ENCODE assay signal across 27 mouse cellular contexts in genomic region chr10:59571964-59572363, GRCm38 (mm10). TPM values are rescaled to one million over a fixed set of nuclear protein-coding genes. Genes with fewer than 3 reads are reported as not detected.
DNase-seq lines count a peak whose midpoint lies in the region; ATAC-seq and TF ChIP-seq lines count a peak whose summit lies in the region.
"Had no signal": no experiment of that assay in that cellular context is flagged by ENCODE, and none has a peak within 500 bp of the region (broad histone marks: within the 10 kb centered on the region; RNA-seq: fewer than 3 reads in every experiment).

No protein-coding gene starts in this region.

- H3K4me2 ChIP-seq in heart, embryonic 12.5 days: no peak overlapping the region
- no peak overlapping the region for H3K4me2 ChIP-seq in intestine, embryonic 15.5 days (replicated peaks)
- H3K4me2 ChIP-seq in liver, embryonic 13.5 days: no peak overlapping the region
- H3K4me2 ChIP-seq: hindbrain, embryonic 12.5 days; midbrain, embryonic 11.5 days had no signal

- no peak overlapping the region for H3K4me3 ChIP-seq in heart, embryonic 12.5 days
- no peak overlapping the region for H3K4me3 ChIP-seq in liver, adult 2 months (ENCODE audit: insufficient read depth, low read depth, low read length)
- no peak overlapping the region for H3K4me3 ChIP-seq in intestine, embryonic 15.5 days (replicated peaks)
- H3K4me3 ChIP-seq in liver, embryonic 13.5 days (replicated peaks): no peak overlapping the region
- H3K4me3 ChIP-seq: hindbrain, embryonic 12.5 days had no signal

- ATAC-seq in heart, embryonic 12.5 days (ENCODE audit: insufficient number of reproducible peaks, low FRiP score): peak; percentile 49
- ATAC-seq in intestine, embryonic 15.5 days: no peak
- no peak for ATAC-seq in liver, embryonic 13.5 days (ENCODE audit: low read depth)
- ATAC-seq: forebrain, embryonic 16.5 days had no signal

- intact Hi-C loops in heart, postnatal 10 days (cut with DNase I): no loop called here

- no peak for DNase-seq in heart, postnatal 10 days
- no peak for DNase-seq in liver, adult 2 months (ENCODE audit: extremely low read depth, low read depth, low spot score)
- DNase-seq in liver: no peak
- DNase-seq in liver, embryonic 13.5 days: no peak
- DNase-seq in cerebellum, adult 11-12 months: no peak
- no peak for DNase-seq in right cerebral cortex, postnatal 14 days
- DNase-seq: adrenal gland, postnatal 25 days; cerebellum, adult 18-20 months; cerebellum, postnatal 25 days; embryo, embryonic 11 days; kidney, postnatal 36 days; lung, postnatal 14 days; retina, postnatal 1 day; right cerebral cortex, postnatal 4 days; thymus, postnatal 25 days had no signal

- TF ChIP-seq CTCF in liver, adult 2 months (IDR thresholded peaks at IDR 0.05; ENCODE audit: low read depth, low read length): no peak

- peaks cover 19% of the 10 kb centered on the region; the same call in 1 of the 2 replicates for H3K79me2 ChIP-seq in liver, adult 2 months (ENCODE audit: control insufficient read depth, insufficient read depth, low read length)

- 58% methylated on average over 5 of the region's 5 CpGs for WGBS in heart, embryonic 12.5 days
- WGBS in liver, adult 2 months: 82% methylated on average over 5 of the region's 5 CpGs
- WGBS in intestine, embryonic 15.5 days: 50% methylated on average over 5 of the region's 5 CpGs
- 70% methylated on average over 5 of the region's 5 CpGs for WGBS in liver, embryonic 13.5 days (ENCODE audit: insufficient replicate concordance)

- no peak for TF ChIP-seq POLR2A in liver, adult 2 months (IDR thresholded peaks at IDR 0.05; ENCODE audit: extremely low read depth, insufficient read depth, low read length)

- no peaks in the 10 kb centered on the region for H3K27me3 ChIP-seq in heart, embryonic 12.5 days (replicated peaks)
- no peaks in the 10 kb centered on the region for H3K27me3 ChIP-seq in liver, adult 2 months (ENCODE audit: control insufficient read depth, insufficient read depth, low read length)
- no peaks in the 10 kb centered on the region for H3K27me3 ChIP-seq in intestine, embryonic 15.5 days (replicated peaks)
- no peaks in the 10 kb centered on the region for H3K27me3 ChIP-seq in liver, embryonic 13.5 days
- H3K27me3 ChIP-seq: CH12.LX; hindbrain, embryonic 12.5 days had no signal

- peaks cover 9% of the 10 kb centered on the region; the same call in 1 of the 2 replicates for H3K9me3 ChIP-seq in heart, embryonic 12.5 days (replicated peaks)
- no peaks in the 10 kb centered on the region for H3K9me3 ChIP-seq in intestine, embryonic 15.5 days
- no peaks in the 10 kb centered on the region for H3K9me3 ChIP-seq in liver, embryonic 13.5 days (replicated peaks)

- H3K4me1 ChIP-seq in heart, embryonic 12.5 days (replicated peaks): peaks cover 23% of the 10 kb centered on the region
- no peaks in the 10 kb centered on the region; the same call in 1 of the 2 replicates for H3K4me1 ChIP-seq in liver, adult 2 months (ENCODE audit: control insufficient read depth, insufficient read depth, low read length)
- H3K4me1 ChIP-seq in intestine, embryonic 15.5 days (replicated peaks): peaks cover 45% of the 10 kb centered on the region
- H3K4me1 ChIP-seq in liver, embryonic 13.5 days (replicated peaks): peaks cover 50% of the 10 kb centered on the region

- H3K9ac ChIP-seq in heart, embryonic 12.5 days: no peak overlapping the region
- H3K9ac ChIP-seq in liver, adult 2 months (ENCODE audit: low read depth, low read length): no peak overlapping the region
- no peak overlapping the region for H3K9ac ChIP-seq in intestine, embryonic 15.5 days
- H3K9ac ChIP-seq in liver, embryonic 13.5 days: no peak overlapping the region
- H3K9ac ChIP-seq: hindbrain, embryonic 12.5 days had no signal

- H3K27ac ChIP-seq in heart, embryonic 12.5 days (ENCODE audit: poor library complexity, severe bottlenecking): peak overlapping the region; percentile 86
- peak overlapping the region; percentile 10 for H3K27ac ChIP-seq in liver, adult 2 months (replicated peaks; ENCODE audit: insufficient read depth, low read depth, low read length)
- 0 out of 2 replicates have a peak overlapping the region, but pooled peaks have one; percentile 13 for H3K27ac ChIP-seq in intestine, embryonic 15.5 days
- peak overlapping the region; percentile 64 for H3K27ac ChIP-seq in liver, embryonic 13.5 days
- H3K27ac ChIP-seq: hindbrain, embryonic 12.5 days had no signal

- H3K36me3 ChIP-seq in heart, embryonic 12.5 days: peaks cover 5% of the 10 kb centered on the region; the same call in 1 of the 2 replicates
- no peaks in the 10 kb centered on the region for H3K36me3 ChIP-seq in liver, adult 2 months (ENCODE audit: control insufficient read depth, insufficient read depth, low read length)
- no peaks in the 10 kb centered on the region for H3K36me3 ChIP-seq in intestine, embryonic 15.5 days
- H3K36me3 ChIP-seq in liver, embryonic 13.5 days: no peaks in the 10 kb centered on the region
- H3K36me3 ChIP-seq: hindbrain, embryonic 12.5 days had no signal

RNA-seq across cellular contexts. Expression of gene Gm10322, which starts 43.9 kb away (rescaled TPM):
- polyA plus RNA-seq in heart, embryonic 12.5 days (2016; fragmentation: Nextera tagmentation; extraction: Ambion mirVana): not detected in 2 replicates
- not detected for total RNA-seq in heart, postnatal 10 days (2021)
- not detected in 2 replicates for total RNA-seq in liver, adult 2 months (2014; rRNA removed)
- polyA plus RNA-seq in liver, adult 2 months (2012; rRNA removed): not detected in 2 replicates
- polyA plus RNA-seq in intestine, embryonic 15.5 days (2015; fragmentation: Nextera tagmentation; extraction: Ambion mirVana): not detected in 2 replicates
- not detected in 2 replicates for polyA plus RNA-seq in liver, embryonic 13.5 days (2015; fragmentation: Nextera tagmentation; extraction: Ambion mirVana)
- total RNA-seq: adrenal gland, postnatal 25 days; CH12.LX; gastrocnemius, postnatal 4 days; layer of hippocampus, postnatal 10 days; left cerebral cortex, adult 8-10 months had no signal
- polyA plus RNA-seq: embryonic facial prominence, embryonic 14.5 days; forebrain, embryonic 16.5 days; hindbrain, embryonic 12.5 days; kidney, embryonic 14.5 days; limb, embryonic 11.5 days; midbrain, embryonic 11.5 days had no signal

RNA-seq across cellular contexts. Expression of gene Mcu, which starts 44.5 kb away (rescaled TPM):
- 27.5 and 27.8 TPM in 2 replicates for polyA plus RNA-seq in heart, embryonic 12.5 days (2016; fragmentation: Nextera tagmentation; extraction: Ambion mirVana)
- total RNA-seq in heart, postnatal 10 days (2021): 10 to 100 TPM; 23.9 to 24.3 TPM
- total RNA-seq in liver, adult 2 months (2014; rRNA removed): 12.9 and 13.0 TPM in 2 replicates
- 11.5 and 14.4 TPM in 2 replicates for polyA plus RNA-seq in liver, adult 2 months (2012; rRNA removed)
- polyA plus RNA-seq in intestine, embryonic 15.5 days (2015; fragmentation: Nextera tagmentation; extraction: Ambion mirVana): 66.4 and 72.6 TPM in 2 replicates
- 10.6 and 13.6 TPM in 2 replicates for polyA plus RNA-seq in liver, embryonic 13.5 days (2015; fragmentation: Nextera tagmentation; extraction: Ambion mirVana)

Comparison
In these comparisons a context has a peak if more than half of its experiments do, and no peak if none do; other contexts are left out.
1. H3K27ac ChIP-seq: peak in every context shown above with its lines; median percentile 86 in heart, embryonic 12.5 days; 64 in liver, embryonic 13.5 days; 13 in intestine, embryonic 15.5 days; 10 in liver, adult 2 months.